Mouse (Mus musculus) liver, postnatal 0 days (tissue): Measurements from ENCODE around the gene Rinl. TPM values are rescaled to one million over a fixed set of nuclear protein-coding genes. Genes with fewer than 3 reads are reported as not detected.
A peak's percentile ranks its signal among the peaks of the same experiment; 100 is the strongest.

Experiments
- ATAC-seq: fragments of 200-750 bp; cut with Nextera tagmentation; 2 replicates; pipeline ENCODE4 v1.8.0; 2017; ENCODE audit warnings: mild to moderate bottlenecking, moderate library complexity
- DNase-seq: peaks from one replicate; pipeline ENCODE4 v3.0.0-alpha.2; 2016
- H3K27ac ChIP-seq: fragments of 300-500 bp; sonication (generic); 2 replicates; pipeline ENCODE4 v1.5.1; 2014; ENCODE audit warnings: antibody characterized with exemption, moderate library complexity, mild to moderate bottlenecking, low read depth
- H3K27me3 ChIP-seq: fragments of 300-500 bp; sonication (generic); 2 replicates; pipeline ENCODE4 v1.6.1; 2014; ENCODE audit warnings: low read length, control low read depth, mixed read lengths; ENCODE audit not compliant: insufficient read depth
- H3K36me3 ChIP-seq: fragments of 300-500 bp; sonication (generic); replicated peaks from 2 replicates; pipeline ENCODE4 v1.6.1; 2014; ENCODE audit warnings: mild to moderate bottlenecking, control low read depth, low read length, moderate library complexity, mixed read lengths; ENCODE audit not compliant: insufficient read depth
- H3K4me1 ChIP-seq: fragments of 300-500 bp; sonication (generic); 2 replicates; pipeline ENCODE4 v1.6.1; 2014; ENCODE audit warnings: antibody characterized with exemption, mild to moderate bottlenecking, control low read depth; ENCODE audit not compliant: insufficient read depth
- H3K4me2 ChIP-seq: fragments of 300-500 bp; sonication (generic); 2 replicates; pipeline ENCODE4 v1.6.1; 2014; ENCODE audit warnings: low read depth, mild to moderate bottlenecking, low read length, moderate library complexity, mixed read lengths
- H3K4me3 ChIP-seq: fragments of 300-500 bp; sonication (generic); 2 replicates; pipeline ENCODE4 v1.5.1; 2014; ENCODE audit warnings: low read depth, low read length
- H3K9ac ChIP-seq: fragments of 300-500 bp; sonication (generic); replicated peaks from 2 replicates; pipeline ENCODE4 v1.6.1; 2014; ENCODE audit warnings: mild to moderate bottlenecking, moderate library complexity
- H3K9me3 ChIP-seq: fragments of 300-500 bp; sonication (generic); 2 replicates; pipeline ENCODE4 v1.6.1; 2016; ENCODE audit warnings: mild to moderate bottlenecking, control low read depth, low read length, mixed read lengths
- CTCF ChIP-seq: sonication (generic); IDR thresholded peaks from 2 replicates; pipeline ENCODE4 v1.5.1; 2016; ENCODE audit warnings: antibody characterized with exemption, low read depth
- EP300 ChIP-seq: IDR thresholded peaks from 2 replicates; pipeline ENCODE4 v1.6.1; 2016; ENCODE audit warnings: antibody characterized with exemption, low read depth, mild to moderate bottlenecking
- WGBS: fragments of 180-500 bp; shearing (Covaris S2); extraction: QIAGEN DNeasy Blood & Tissue Kit; methylation state at CpG from one replicate; pipeline ENCODE4 v1.1.7; 2014; ENCODE audit not compliant: insufficient replicate concordance; 5-methylcytosine and 5-hydroxymethylcytosine counted together
- polyA plus RNA-seq: library from polyadenylated mRNA; unstranded; fragments of >200 nt; fragmentation: Nextera tagmentation; extraction: Ambion mirVana; gene quantifications from 2 replicates; pipeline ENCODE4 v1.2.1, GENCODE M21; 2015

Gene Rinl
- polyA plus RNA-seq, 1 experiment from 2014 or later, result 7.2 TPM

- Histone ChIP-seq H3K9me3 (no peaks in the 10 kb centered on the region), H3K9ac (no peak overlapping the region), H3K4me3 (no peak overlapping the region), H3K4me1 (peaks cover 48% of the 10 kb centered on the region), H3K4me2 (peak overlapping the region; percentile 19; the same call in 1 of the 2 replicates), H3K27ac (peak overlapping the region; percentile 23), H3K27me3 (no peaks in the 10 kb centered on the region), H3K36me3 (peaks cover 37% of the 10 kb centered on the region)
- DNase-seq, result peak; percentile 29
- WGBS, result 48% methylated on average over 3 of the region's 3 CpGs
- ATAC-seq, result no peak
- TF ChIP-seq CTCF (no peak), EP300 (no peak)
Observed at GRCm38 (mm10) chr7:28827338-28827737, 38.6 kb downstream of the Rinl start.

- ATAC-seq (no peak), DNase-seq (no peak)
Observed at GRCm38 (mm10) chr7:28829821-28830220, 41.1 kb downstream of the Rinl start.

GRCm38 (mm10) chr7:28830981-28831380 lies 42.2 kb downstream of the Rinl start:
- Histone ChIP-seq H3K9me3 (no peaks in the 10 kb centered on the region), H3K27me3 (no peaks in the 10 kb centered on the region), H3K9ac (no peak overlapping the region), H3K4me1 (peaks cover 31% of the 10 kb centered on the region), H3K4me3 (no peak overlapping the region), H3K27ac (no peak overlapping the region), H3K4me2 (no peak overlapping the region), H3K36me3 (peaks cover 30% of the 10 kb centered on the region)
- DNase-seq (no peak), ATAC-seq (no peak)
- 62% methylated on average over 5 of the region's 5 CpGs for WGBS
- TF ChIP-seq CTCF, result no peak
- TF ChIP-seq EP300, result no peak

More at GRCm38 (mm10) chr7:28829821-28830220, 41.1 kb downstream of the Rinl start:
- Histone ChIP-seq H3K4me1 (peaks cover 34% of the 10 kb centered on the region), H3K4me3 (no peak overlapping the region), H3K4me2 (no peak overlapping the region), H3K9ac (no peak overlapping the region), H3K9me3 (no peaks in the 10 kb centered on the region), H3K27me3 (no peaks in the 10 kb centered on the region), H3K36me3 (peaks cover 30% of the 10 kb centered on the region), H3K27ac (no peak overlapping the region)
- TF ChIP-seq CTCF, result no peak
- no peak for TF ChIP-seq EP300
- WGBS, result 96% methylated on average over 8 of the region's 8 CpGs

- no peak for ATAC-seq
- Histone ChIP-seq H3K36me3 (peaks cover 30% of the 10 kb centered on the region), H3K27ac (peak overlapping the region; percentile 50; the same call in 1 of the 2 replicates), H3K4me1 (peaks cover 25% of the 10 kb centered on the region), H3K9ac (no peak overlapping the region), H3K9me3 (no peaks in the 10 kb centered on the region), H3K27me3 (no peaks in the 10 kb centered on the region), H3K4me2 (no peak overlapping the region), H3K4me3 (no peak overlapping the region)
- 66% methylated on average over 17 of the region's 17 CpGs for WGBS
- TF ChIP-seq CTCF (no peak), EP300 (no peak)
- DNase-seq, result no peak
Observed at GRCm38 (mm10) chr7:28831411-28832125, 42.8 kb downstream of the Rinl start.

- Histone ChIP-seq H3K4me1 (peaks cover 29% of the 10 kb centered on the region), H3K36me3 (peaks cover 30% of the 10 kb centered on the region), H3K4me3 (no peak overlapping the region), H3K9me3 (no peaks in the 10 kb centered on the region), H3K27ac (peak overlapping the region; percentile 50; the same call in 1 of the 2 replicates), H3K9ac (no peak overlapping the region), H3K4me2 (no peak overlapping the region), H3K27me3 (no peaks in the 10 kb centered on the region)
- DNase-seq, result no peak
- 0 out of 2 replicates have a peak, but pooled peaks have one; percentile 4 for ATAC-seq
- no peak for TF ChIP-seq CTCF
- TF ChIP-seq EP300, result no peak
- WGBS, result 38% methylated on average over 6 of the region's 6 CpGs
Observed at GRCm38 (mm10) chr7:28832137-28832536, 43.4 kb downstream of the Rinl start.

- ATAC-seq, result no peak
Observed at GRCm38 (mm10) chr7:28833723-28834347, 45.1 kb downstream of the Rinl start, which contains the start of gene Lgals4. Gene Lgals4, plus strand, starts transcription at chr7:28833854.

More at GRCm38 (mm10) chr7:28833723-28834347, 45.1 kb downstream of the Rinl start, which contains the start of gene Lgals4:
- Histone ChIP-seq H3K9ac (no peak within 1 kb of the TSS), H3K27me3 (no peaks in the 10 kb centered on the region), H3K36me3 (peaks cover 28% of the 10 kb centered on the region), H3K4me1 (peaks cover 37% of the 10 kb centered on the region), H3K4me2 (no peak within 1 kb of the TSS), H3K4me3 (no peak within 1 kb of the TSS), H3K27ac (no peak within 1 kb of the TSS), H3K9me3 (no peaks in the 10 kb centered on the region)
- TF ChIP-seq CTCF (no peak), EP300 (no peak)
- DNase-seq, result no peak
- WGBS, result 79% methylated on average over 6 of the region's 6 CpGs
